Mouse (Mus musculus) WW6 (cell line): ENCODE data around the gene Smyd4.
"Not testable (repeated sequence)": the region's sequence is repeated elsewhere in the genome, so short reads cannot be mapped to it uniquely, and the experiment has no call there.

ENCODE experiments used
- DNase-seq: peaks from one replicate; pipeline ENCODE4 v3.0.0-alpha.2; 2013; ENCODE audit warnings: low read depth, low spot score

Gene Smyd4

DNA sequence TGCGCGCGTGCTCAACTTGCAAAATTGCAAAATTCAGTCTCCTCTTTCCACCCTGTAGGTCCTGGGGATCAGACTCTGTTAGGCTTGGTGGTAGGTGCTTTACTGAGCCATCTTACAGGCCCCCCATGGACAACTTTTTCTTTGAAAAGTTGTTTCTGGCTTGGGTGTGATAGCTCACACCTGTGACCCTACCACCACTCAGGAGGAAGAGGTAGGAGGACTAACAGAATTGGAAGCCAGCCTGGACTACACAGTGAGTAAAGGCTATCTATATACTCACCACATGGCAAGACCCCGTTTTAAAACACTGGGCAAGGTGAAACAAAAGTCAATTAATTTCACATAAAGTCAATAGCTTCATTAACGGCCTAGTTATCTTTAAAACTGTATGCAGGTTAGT is 3.5 kb upstream of the Smyd4 start:
- no peak for DNase-seq

- DNase-seq, result no peak
Measured at GRCm38 (mm10) chr11:75346556-75347187, 1.6 kb upstream of the Smyd4 start.

- no peak for DNase-seq
Measured at GRCm38 (mm10) chr11:75347188-75347585, 1.0 kb upstream of the Smyd4 start.

- no peak for DNase-seq
Measured at GRCm38 (mm10) chr11:75347596-75347995, 637 bp upstream of the Smyd4 start.

GRCm38 (mm10) chr11:75348890-75349261 is 643 bp downstream of the Smyd4 start:
- DNase-seq, result no peak

- no peak for DNase-seq
Measured at GRCm38 (mm10) chr11:75351225-75351624, 3.0 kb downstream of the Smyd4 start.

GRCm38 (mm10) chr11:75355475-75355874 is 7.2 kb downstream of the Smyd4 start:
- no peak for DNase-seq

- DNase-seq, result no peak
Measured at GRCm38 (mm10) chr11:75377125-75377524, 28.9 kb downstream of the Smyd4 start.

GRCm38 (mm10) chr11:75378786-75379185 is 30.6 kb downstream of the Smyd4 start:
- not testable (repeated sequence) for DNase-seq

DNA sequence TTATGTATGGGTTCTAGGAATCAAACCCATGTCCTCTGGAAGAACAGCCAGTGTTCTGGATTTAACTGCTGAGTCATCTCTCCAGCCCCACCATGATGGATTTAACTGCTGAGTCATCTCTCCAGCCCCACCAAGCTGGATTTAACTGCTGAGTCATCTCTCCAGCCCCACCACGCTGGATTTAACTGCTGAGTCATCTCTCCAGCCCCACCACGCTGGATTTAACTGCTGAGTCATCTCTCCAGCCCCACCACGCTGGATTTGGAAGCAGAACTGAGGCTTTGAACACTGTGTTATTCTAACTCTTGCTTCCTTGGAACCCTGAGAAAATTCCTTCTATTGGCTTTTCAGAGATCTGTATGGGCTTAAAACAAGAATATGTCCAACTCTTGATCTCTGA is 35.3 kb downstream of the Smyd4 start:
- peak; percentile 48 for DNase-seq

DNA sequence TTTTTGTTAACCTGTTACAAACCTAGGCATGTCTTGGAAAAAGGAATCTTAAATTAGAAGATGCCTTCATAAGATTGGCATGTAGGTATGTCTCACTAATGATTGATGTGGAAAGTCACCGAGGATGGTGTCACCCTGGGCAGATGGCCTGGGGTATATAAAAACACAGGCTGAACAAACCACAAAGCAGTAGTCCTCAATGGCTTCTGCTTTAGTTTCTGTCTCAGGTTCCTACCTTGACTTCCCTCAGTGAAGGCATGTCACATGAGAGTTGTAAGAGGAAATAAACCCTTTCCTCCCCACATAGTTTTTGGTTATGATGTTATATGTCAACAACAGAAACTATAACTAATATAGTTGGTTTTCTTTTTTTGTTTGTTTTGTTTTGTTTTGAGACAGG is 47.4 kb downstream of the Smyd4 start:
- DNase-seq, result no peak

DNA sequence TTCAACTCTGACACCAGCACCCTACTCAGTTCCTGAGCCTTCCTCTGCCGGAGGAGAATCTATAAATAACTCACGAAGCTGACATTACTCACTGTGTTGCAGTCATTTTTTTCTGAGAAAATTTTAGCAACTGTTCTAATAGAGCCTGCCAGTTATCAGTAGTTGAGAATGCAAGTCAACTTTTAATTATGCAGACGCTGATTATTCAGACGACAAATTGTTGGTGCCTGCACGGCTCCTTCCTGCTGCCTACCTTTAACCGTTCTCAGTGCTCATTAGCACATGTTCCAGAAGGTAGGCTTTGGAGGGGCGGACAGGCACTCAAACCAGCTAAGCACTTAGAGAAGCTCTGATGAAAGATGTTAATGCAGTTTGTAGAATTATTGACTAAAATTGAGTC is 49.2 kb downstream of the Smyd4 start:
- no peak for DNase-seq

GRCm38 (mm10) chr11:75399411-75399841 is 51.2 kb downstream of the Smyd4 start:
- DNase-seq, result no peak

- DNase-seq, result peak; percentile 70
Measured at GRCm38 (mm10) chr11:75400099-75400498, 51.9 kb downstream of the Smyd4 start.

DNA sequence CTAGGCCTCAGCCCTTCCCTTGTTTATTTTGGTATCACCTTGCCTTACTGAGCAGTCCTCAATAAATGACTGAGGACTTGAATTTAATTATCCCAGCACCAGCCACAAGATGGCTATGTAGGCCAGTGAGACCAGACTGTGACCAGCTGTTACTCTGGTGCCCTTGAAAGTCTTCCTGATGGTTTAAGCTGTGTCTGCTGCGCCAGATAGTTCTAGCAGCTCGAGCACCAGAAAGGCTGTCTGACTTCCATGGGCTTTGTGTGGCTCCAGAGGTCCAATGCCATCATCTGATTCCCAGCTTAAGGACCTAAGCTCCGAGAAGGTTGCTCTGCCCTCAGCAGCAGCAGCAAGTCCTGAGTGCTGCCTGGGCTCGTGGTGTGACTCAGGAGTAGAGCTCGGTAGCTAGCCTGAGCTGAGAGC is 54.0 kb downstream of the Smyd4 start:
- no peak for DNase-seq

DNA sequence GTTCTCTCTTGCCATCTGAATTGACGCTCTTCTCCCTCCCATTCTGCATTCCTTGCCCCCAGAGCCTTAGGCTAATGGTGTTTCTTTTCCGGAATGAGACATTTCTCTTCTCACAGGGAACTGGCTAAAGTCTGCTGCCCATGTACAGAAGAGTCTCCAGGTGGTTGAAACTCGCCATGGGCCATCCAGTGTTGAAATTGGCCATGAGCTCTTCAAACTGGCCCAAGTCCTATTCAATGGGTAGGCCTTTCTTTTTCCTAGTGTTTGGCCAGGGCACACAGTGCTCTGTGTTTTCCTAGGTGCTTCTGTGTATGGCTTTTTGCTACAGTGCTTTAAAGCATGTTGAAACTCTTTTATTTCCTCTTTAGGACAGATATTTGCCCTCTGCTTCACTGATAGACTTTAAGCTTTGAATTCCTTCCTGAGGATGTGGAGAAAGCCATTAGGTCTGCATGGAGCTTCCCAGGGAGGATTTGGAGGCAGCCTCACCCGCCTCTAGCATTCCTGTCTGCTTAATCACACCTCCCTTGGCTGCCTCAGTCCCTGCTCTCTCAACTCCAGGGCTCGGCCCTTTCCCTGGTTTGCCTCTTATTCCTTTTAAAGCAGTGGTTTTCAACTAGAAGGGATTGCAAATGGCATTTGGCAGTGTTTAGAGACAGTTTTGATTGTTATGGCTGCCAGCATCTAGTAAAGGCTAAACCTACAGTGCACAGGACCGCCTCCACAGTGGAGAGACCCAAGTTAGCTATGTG is 55.2 kb downstream of the Smyd4 start:
- DNase-seq, result no peak

DNA sequence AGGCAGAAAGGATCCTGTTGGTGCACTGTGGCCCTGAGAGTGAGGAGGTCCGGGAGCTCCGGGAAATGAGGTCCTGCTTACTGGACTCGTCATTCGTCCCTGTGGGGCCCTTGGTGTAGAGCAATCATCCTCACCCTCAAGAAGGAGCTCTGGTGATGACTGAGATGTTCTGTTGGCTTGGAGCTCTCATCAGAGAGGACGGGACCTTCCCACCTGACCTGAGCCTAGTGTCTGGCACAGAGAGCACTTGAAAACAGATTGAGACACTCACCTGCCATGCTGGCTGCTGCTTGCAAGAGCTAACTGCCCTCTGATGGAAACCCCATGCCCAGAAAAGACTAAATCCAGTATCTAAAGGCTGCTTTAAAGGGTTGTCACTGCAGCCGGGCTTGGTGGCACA is 56.6 kb downstream of the Smyd4 start:
- DNase-seq, result no peak

DNA sequence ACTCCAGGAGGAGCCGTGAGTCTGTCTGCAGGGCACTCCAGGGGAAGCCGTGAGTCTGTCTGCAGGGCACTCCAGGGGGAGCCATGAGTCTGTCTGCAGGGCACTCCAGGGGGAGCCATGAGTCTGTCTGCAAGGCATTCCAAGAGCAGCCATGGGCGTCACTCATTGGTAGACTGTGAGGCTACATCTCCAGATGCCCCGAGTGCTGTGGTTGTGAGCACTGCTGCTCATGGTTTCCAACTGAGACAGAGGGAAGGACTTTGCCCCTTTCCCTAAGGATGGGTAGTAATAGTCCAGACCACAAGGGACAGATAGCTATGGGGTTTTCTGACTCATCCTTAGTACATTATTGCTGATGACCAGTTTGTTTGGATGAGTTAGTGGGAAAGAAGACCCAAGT is 57.9 kb downstream of the Smyd4 start:
- DNase-seq, result no peak

GRCm38 (mm10) chr11:75406865-75407264 is 58.6 kb downstream of the Smyd4 start:
- peak; percentile 59 for DNase-seq

- no peak for DNase-seq
Measured at GRCm38 (mm10) chr11:75409679-75410575, 61.7 kb downstream of the Smyd4 start.

GRCm38 (mm10) chr11:75410591-75410990 is 62.4 kb downstream of the Smyd4 start:
- DNase-seq, result no peak

GRCm38 (mm10) chr11:75415096-75415495 is 66.9 kb downstream of the Smyd4 start:
- DNase-seq, result no peak
